Mouse (Mus musculus): ENCODE results near the gene Polr3c. TPM values are rescaled to one million over a fixed set of nuclear protein-coding genes. Genes with fewer than 3 reads are reported as not detected.
"Not testable (repeated sequence)": the region's sequence is repeated elsewhere in the genome, so short reads cannot be mapped to it uniquely, and the experiment has no call there.

Gene Polr3c
- polyA plus RNA-seq, 1 experiment from 2014 or later = 33.7 TPM

DNA sequence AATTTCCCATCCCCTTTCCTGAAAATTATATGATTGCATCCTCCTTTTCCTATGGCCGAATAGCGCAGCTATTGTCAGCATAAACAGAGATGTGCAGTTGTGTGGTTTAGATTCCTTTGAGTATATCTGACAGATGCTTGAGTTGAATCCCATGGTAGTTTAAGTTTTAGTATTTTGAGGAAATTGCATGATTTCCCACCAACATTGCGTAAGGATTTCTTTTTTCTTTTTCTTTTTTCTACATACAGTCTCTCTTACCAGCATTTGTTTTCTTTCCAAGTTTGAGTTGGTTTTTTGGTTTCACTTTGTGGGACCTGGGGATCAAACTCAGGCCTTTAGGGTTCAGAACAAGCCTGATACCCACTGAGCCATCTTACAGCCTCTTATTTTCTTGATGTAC, 16.9 kb upstream of the Polr3c start:
- H3K4me1 ChIP-seq (ENCODE audit: control insufficient read depth, insufficient read depth, low read depth, low read length) = no peaks in the 10 kb centered on the region
- H3K36me3 ChIP-seq (ENCODE audit: control insufficient read depth, insufficient read depth, low read length) = no peaks in the 10 kb centered on the region
- no peaks in the 10 kb centered on the region for H3K27me3 ChIP-seq (replicated peaks; ENCODE audit: control insufficient read depth, insufficient read depth, low read length)
- ATAC-seq = no peak
- 97% methylated on average over 3 of the region's 3 CpGs for WGBS
- no peak overlapping the region for H3K27ac ChIP-seq (ENCODE audit: low read depth, low read length)
- no peaks in the 10 kb centered on the region for H3K9me3 ChIP-seq (ENCODE audit: control insufficient read depth, low read length)
- no peak overlapping the region for H3K4me2 ChIP-seq (ENCODE audit: low read length)
- H3K9ac ChIP-seq (ENCODE audit: low read depth, low read length) = no peak overlapping the region
- H3K4me3 ChIP-seq (ENCODE audit: low read length) = no peak overlapping the region

DNA sequence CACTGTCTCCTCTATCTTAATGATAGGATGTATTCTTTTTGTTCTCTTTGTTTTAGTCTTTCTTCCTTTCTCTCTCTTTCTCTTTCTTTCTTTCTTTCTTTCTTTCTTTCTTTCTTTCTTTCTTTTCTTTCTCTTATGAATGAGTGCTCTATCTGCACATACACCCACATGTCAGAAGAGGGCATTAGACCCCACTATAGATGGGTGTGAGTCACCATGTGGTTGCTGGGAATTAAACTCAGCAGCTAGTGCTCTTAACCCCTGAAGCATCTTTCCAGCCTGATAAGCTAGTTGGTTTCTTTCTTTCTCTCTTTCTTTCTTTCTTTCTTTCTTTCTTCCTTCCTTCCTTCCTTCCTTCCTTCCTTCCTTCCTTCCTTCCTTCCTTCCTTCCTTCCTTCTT, 12.9 kb upstream of the Polr3c start:
- not testable (repeated sequence) for H3K4me1 ChIP-seq (ENCODE audit: control insufficient read depth, insufficient read depth, low read depth, low read length); H3K4me3 ChIP-seq (ENCODE audit: low read length); H3K27me3 ChIP-seq (replicated peaks; ENCODE audit: control insufficient read depth, insufficient read depth, low read length); H3K4me2 ChIP-seq (ENCODE audit: low read length); H3K36me3 ChIP-seq (ENCODE audit: control insufficient read depth, insufficient read depth, low read length); ATAC-seq; H3K27ac ChIP-seq (ENCODE audit: low read depth, low read length); H3K9me3 ChIP-seq (ENCODE audit: control insufficient read depth, low read length); H3K9ac ChIP-seq (ENCODE audit: low read depth, low read length)

DNA sequence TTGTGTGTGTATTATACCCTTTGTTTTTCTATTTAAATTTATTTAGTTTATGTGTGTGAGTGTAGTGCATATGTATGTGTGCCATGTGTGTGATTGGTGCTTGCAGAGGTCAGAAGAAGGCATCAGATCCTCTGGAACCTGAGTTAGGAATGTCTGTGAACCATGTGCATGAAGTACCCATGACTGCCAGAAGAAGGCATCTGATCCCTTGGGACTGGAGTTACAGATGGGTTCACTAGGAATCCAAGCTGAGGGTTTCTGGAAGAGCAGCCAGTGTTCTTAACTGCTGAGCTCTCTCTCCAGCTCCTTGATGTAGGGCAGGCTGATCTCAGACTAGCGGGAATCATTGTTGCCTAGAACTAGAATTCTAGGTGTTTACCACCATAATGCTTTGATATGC, 10.6 kb upstream of the Polr3c start:
- no peak overlapping the region for H3K4me2 ChIP-seq (ENCODE audit: low read length)
- H3K9me3 ChIP-seq (ENCODE audit: control insufficient read depth, low read length) = no peaks in the 10 kb centered on the region
- whole genome bisulfite sequencing = 82% methylated on average over 1 of the region's 1 CpGs
- no peaks in the 10 kb centered on the region for H3K27me3 ChIP-seq (replicated peaks; ENCODE audit: control insufficient read depth, insufficient read depth, low read length)
- no peak overlapping the region for H3K9ac ChIP-seq (ENCODE audit: low read depth, low read length)
- no peak overlapping the region for H3K27ac ChIP-seq (ENCODE audit: low read depth, low read length)
- no peak overlapping the region for H3K4me3 ChIP-seq (ENCODE audit: low read length)
- no peaks in the 10 kb centered on the region for H3K36me3 ChIP-seq (ENCODE audit: control insufficient read depth, insufficient read depth, low read length)
- no peak for ATAC-seq
- no peaks in the 10 kb centered on the region for H3K4me1 ChIP-seq (ENCODE audit: control insufficient read depth, insufficient read depth, low read depth, low read length)

DNA sequence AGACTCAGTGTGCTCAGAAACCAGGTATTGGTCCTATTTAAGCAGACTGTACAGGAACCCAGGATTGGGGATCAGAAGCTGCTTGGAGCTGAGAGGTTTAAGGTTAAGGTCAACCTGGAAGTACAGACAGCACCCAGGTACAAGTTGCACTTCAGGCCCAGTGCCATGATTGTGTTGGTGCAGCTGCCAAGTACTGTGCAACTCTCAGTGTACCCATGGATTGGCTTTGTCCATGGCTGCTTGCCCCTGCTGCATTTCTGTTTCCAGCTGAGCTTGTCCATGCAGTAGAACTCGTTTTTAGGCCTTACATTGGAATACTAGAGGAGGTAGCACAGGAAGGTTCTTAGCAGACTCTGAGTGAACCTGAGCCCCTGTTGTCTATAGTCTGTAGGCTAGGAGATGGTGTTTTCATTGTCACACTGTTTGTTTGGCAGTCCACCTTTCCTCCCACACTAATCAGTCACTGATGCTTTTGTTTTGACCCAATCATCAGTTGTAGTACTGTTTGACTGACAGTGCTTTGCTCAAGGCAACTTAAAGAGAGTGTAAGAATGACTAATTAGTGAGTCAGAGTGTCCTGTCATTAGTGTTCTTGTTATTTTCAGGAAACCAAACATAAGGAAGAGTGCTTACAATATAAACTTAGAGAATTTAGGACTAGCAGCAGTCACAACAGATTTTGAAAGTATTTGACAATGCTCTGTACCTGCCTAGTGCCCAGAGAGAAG, 9.7 kb upstream of the Polr3c start:
- WGBS = 53% methylated on average over 1 of the region's 1 CpGs
- ATAC-seq = no peak
- H3K27me3 ChIP-seq (replicated peaks; ENCODE audit: control insufficient read depth, insufficient read depth, low read length) = no peaks in the 10 kb centered on the region
- H3K9ac ChIP-seq (ENCODE audit: low read depth, low read length) = no peak overlapping the region
- no peak overlapping the region for H3K4me2 ChIP-seq (ENCODE audit: low read length)
- H3K4me3 ChIP-seq (ENCODE audit: low read length) = no peak overlapping the region
- H3K27ac ChIP-seq (ENCODE audit: low read depth, low read length) = no peak overlapping the region
- H3K4me1 ChIP-seq (ENCODE audit: control insufficient read depth, insufficient read depth, low read depth, low read length) = no peaks in the 10 kb centered on the region
- H3K9me3 ChIP-seq (ENCODE audit: control insufficient read depth, low read length) = no peaks in the 10 kb centered on the region
- H3K36me3 ChIP-seq (ENCODE audit: control insufficient read depth, insufficient read depth, low read length) = no peaks in the 10 kb centered on the region

DNA sequence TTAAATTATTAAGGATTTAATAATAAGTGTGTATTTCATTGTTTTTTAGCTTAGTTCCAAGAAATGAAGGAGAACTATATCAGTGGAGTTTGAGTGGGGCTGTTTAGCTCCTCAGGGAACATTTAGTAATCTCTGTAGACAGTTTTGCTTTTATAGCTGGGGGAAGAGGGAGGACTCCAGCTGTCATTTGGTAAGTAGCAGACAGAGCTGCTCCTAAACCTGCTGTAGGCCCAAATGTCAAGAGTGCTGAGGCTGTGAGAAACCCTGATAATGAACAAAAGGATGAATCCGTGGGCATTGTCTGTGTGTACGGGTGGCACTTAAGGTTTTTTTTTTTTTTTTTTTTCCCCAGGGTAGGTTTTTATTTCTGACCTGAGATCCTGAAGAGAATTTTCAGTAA, 7.8 kb upstream of the Polr3c start:
- Histone ChIP-seq H3K9me3 (ENCODE audit: control insufficient read depth, low read length) (no peaks in the 10 kb centered on the region), H3K4me2 (ENCODE audit: low read length) (no peak overlapping the region), H3K4me1 (ENCODE audit: control insufficient read depth, insufficient read depth, low read depth, low read length) (no peaks in the 10 kb centered on the region), H3K9ac (ENCODE audit: low read depth, low read length) (no peak overlapping the region), H3K4me3 (ENCODE audit: low read length) (no peak overlapping the region), H3K27me3 (replicated peaks; ENCODE audit: control insufficient read depth, insufficient read depth, low read length) (no peaks in the 10 kb centered on the region), H3K27ac (ENCODE audit: low read depth, low read length) (no peak overlapping the region), H3K36me3 (ENCODE audit: control insufficient read depth, insufficient read depth, low read length) (no peaks in the 10 kb centered on the region)
- 83% methylated on average over 2 of the region's 2 CpGs for WGBS
- no peak for ATAC-seq

DNA sequence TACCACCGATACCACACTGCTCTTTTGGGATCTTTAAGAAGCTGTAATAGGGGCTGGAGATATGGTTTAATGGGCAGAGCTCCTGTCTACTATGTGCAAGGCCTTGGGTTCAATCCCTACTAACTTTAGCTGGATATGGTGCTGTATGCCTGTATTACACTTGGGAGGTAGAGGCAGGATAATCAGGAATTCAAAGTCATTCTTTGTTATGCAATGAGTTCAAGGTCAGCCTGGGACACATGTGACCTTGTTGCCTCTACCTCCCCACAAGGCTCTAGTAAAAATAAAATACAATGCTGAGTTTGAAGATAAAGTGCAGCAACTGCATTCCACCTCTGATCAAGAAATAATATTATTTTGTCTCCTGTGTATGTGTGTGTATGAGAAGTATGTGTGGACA, 6.6 kb upstream of the Polr3c start:
- no peak for ATAC-seq
- Histone ChIP-seq H3K4me1 (ENCODE audit: control insufficient read depth, insufficient read depth, low read depth, low read length) (peaks cover 6% of the 10 kb centered on the region), H3K27me3 (replicated peaks; ENCODE audit: control insufficient read depth, insufficient read depth, low read length) (no peaks in the 10 kb centered on the region), H3K4me2 (ENCODE audit: low read length) (no peak overlapping the region), H3K9ac (ENCODE audit: low read depth, low read length) (no peak overlapping the region), H3K4me3 (ENCODE audit: low read length) (no peak overlapping the region), H3K36me3 (ENCODE audit: control insufficient read depth, insufficient read depth, low read length) (no peaks in the 10 kb centered on the region), H3K27ac (ENCODE audit: low read depth, low read length) (no peak overlapping the region), H3K9me3 (ENCODE audit: control insufficient read depth, low read length) (no peaks in the 10 kb centered on the region)
- 100% methylated on average over 1 of the region's 1 CpGs for WGBS

DNA sequence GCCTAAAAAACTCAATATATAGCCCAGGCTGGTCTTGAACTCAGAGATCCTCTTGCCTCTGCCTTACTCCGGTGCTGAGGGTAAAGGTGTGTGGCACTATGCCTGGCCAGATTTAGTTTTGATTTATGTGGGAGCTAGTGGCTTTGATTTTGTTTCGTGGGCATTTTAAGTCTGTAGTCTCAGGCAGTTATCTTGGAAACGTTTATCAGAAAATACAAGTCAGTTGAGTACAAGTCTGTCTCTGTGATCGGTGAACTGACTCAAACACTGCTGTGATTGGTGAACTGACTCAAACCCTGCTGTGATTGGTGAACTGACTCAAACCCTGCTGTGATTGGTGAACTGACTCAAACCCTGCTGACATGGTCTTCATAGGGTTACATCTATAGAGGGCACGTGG, 3.4 kb upstream of the Polr3c start:
- H3K27me3 ChIP-seq (replicated peaks; ENCODE audit: control insufficient read depth, insufficient read depth, low read length) = no peaks in the 10 kb centered on the region
- no peak overlapping the region for H3K27ac ChIP-seq (ENCODE audit: low read depth, low read length)
- WGBS = 68% methylated on average over 5 of the region's 5 CpGs
- H3K36me3 ChIP-seq (ENCODE audit: control insufficient read depth, insufficient read depth, low read length) = no peaks in the 10 kb centered on the region
- H3K4me1 ChIP-seq (ENCODE audit: control insufficient read depth, insufficient read depth, low read depth, low read length) = peaks cover 16% of the 10 kb centered on the region
- H3K9me3 ChIP-seq (ENCODE audit: control insufficient read depth, low read length) = no peaks in the 10 kb centered on the region
- ATAC-seq = no peak
- H3K4me3 ChIP-seq (ENCODE audit: low read length) = no peak overlapping the region
- H3K4me2 ChIP-seq (ENCODE audit: low read length) = no peak overlapping the region
- no peak overlapping the region for H3K9ac ChIP-seq (ENCODE audit: low read depth, low read length)

DNA sequence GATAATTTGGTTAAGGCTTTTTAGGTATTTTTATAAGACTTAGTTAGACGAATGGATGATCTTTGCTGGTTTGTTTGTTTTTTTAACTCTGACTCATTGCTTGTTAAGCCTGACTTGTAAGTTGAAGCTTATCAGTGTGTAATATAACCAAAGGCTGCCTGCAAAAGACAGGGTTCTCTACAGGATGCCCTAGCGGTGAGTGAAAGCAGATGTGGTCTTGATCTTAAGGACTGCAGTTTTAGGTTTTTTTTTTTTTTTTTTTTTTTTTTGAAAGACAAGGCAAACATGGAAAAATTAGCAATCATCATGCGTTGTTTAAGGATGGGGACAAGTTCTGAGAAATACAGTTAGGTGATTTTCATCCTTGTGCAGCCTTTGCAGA, 2.0 kb upstream of the Polr3c start:
- H3K4me2 ChIP-seq (ENCODE audit: low read length) = no peak overlapping the region; the same call in 1 of the 2 replicates
- 82% methylated on average over 3 of the region's 3 CpGs for WGBS
- H3K27me3 ChIP-seq (replicated peaks; ENCODE audit: control insufficient read depth, insufficient read depth, low read length) = no peaks in the 10 kb centered on the region

DNA sequence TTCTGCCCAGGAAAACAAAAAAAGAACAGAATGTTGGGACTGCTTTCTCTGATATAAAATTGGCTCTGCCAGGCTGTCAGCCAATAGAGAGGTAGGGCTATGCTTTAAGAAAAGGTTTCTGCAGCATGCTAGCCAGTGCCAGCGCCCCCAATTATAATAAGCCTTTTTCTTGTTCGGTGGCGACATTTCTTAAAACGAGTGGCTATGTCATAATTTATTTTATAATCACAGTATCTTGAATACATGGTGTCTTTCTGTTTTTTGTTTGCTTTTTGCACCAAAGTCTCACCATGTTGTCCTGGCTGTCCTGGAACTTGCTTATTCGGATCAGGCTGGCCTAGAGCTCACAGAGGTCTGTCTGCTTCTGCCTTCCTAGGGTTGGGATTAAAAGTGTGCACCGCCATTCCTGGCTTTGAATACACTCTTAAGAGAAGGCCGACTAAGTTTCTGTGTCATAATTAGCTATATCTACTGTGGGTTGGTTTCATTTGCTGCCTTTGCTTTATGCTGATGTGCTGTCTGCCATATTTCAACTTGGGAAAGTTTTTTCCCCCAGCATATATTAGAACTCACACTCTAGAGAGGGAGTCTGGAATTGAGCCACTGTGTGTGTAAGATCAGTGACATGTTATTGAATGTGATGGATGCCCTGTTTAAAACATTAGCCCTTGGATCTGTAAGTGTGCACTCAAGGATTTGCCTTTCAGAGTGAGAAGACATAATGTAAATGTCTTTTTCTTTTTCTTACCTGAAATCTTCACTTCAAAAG, 1.4 kb upstream of the Polr3c start:
- no peak for ATAC-seq
- 0 out of 2 replicates have a peak overlapping the region, but pooled peaks have one; percentile 12 for H3K9ac ChIP-seq (ENCODE audit: low read depth, low read length)
- H3K9me3 ChIP-seq (ENCODE audit: control insufficient read depth, low read length) = no peaks in the 10 kb centered on the region
- WGBS = 39% methylated on average over 7 of the region's 7 CpGs
- H3K4me2 ChIP-seq (ENCODE audit: low read length) = peak overlapping the region; percentile 78
- H3K27ac ChIP-seq (ENCODE audit: low read depth, low read length) = peak overlapping the region; percentile 88; the same call in 1 of the 2 replicates
- H3K4me3 ChIP-seq (ENCODE audit: low read length) = peak overlapping the region; percentile 83
- H3K27me3 ChIP-seq (replicated peaks; ENCODE audit: control insufficient read depth, insufficient read depth, low read length) = no peaks in the 10 kb centered on the region
- H3K4me1 ChIP-seq (ENCODE audit: control insufficient read depth, insufficient read depth, low read depth, low read length) = peaks cover 16% of the 10 kb centered on the region
- peaks cover under 1% of the 10 kb centered on the region; the same call in 1 of the 2 replicates for H3K36me3 ChIP-seq (ENCODE audit: control insufficient read depth, insufficient read depth, low read length)

More for the DNA sequence above, 2.0 kb upstream of the Polr3c start:
- H3K4me1 ChIP-seq (ENCODE audit: control insufficient read depth, insufficient read depth, low read depth, low read length) = peaks cover 16% of the 10 kb centered on the region
- H3K27ac ChIP-seq (ENCODE audit: low read depth, low read length) = no peak overlapping the region
- no peak for ATAC-seq
- no peaks in the 10 kb centered on the region for H3K36me3 ChIP-seq (ENCODE audit: control insufficient read depth, insufficient read depth, low read length)
- H3K9ac ChIP-seq (ENCODE audit: low read depth, low read length) = no peak overlapping the region
- no peak overlapping the region for H3K4me3 ChIP-seq (ENCODE audit: low read length)
- H3K9me3 ChIP-seq (ENCODE audit: control insufficient read depth, low read length) = no peaks in the 10 kb centered on the region
